Mouse (Mus musculus) thymus, adult 2 months (tissue): ENCODE results near the gene Cxcr5.

ENCODE experiments used
- CTCF ChIP-seq: fragments of 200-500 bp; IDR thresholded peaks from 2 replicates; pipeline ENCODE4 v1.5.1; 2012; ENCODE audit warnings: mild to moderate bottlenecking, control low read depth, low read length, moderate library complexity, borderline replicate concordance; ENCODE audit not compliant: control insufficient read depth, poor library complexity, insufficient read depth; ENCODE audit errors: extremely low read depth
- POLR2A ChIP-seq: fragments of 200-500 bp; IDR thresholded peaks from 2 replicates; pipeline ENCODE4 v1.6.1; 2012; ENCODE audit warnings: mild to moderate bottlenecking, low read length, control low read depth, moderate library complexity; ENCODE audit not compliant: control insufficient read depth, poor library complexity, insufficient read depth; ENCODE audit errors: extremely low read depth

DNA sequence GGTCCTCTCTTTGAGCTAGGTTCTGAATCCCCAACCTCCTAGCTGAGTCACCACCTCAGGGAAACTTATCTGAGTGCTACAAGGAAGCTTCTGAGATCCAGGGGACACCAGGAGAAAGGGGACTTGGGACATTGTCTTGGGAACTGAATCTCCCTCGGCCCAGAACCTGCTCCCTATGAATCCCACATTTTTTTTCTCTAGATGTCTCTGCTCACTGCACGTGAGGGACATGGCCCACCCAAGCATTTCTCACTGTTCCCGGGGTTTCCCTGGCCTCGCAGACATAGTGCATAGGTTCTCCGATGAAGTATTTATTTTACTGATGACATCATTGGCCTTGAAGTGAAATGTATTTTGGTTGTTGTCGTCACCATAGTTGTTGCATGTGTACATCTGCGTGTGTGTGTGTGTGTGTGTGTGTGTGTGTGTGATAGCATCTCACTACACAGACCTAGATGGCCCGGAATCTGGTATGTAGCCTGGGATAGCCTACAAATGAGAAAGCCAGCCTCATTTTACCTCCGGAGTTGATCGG, 65.8 kb downstream of the Cxcr5 start:
- TF ChIP-seq POLR2A (no peak), CTCF (no peak)
